Mouse (Mus musculus) frontal cortex, postnatal 25 days (tissue): ENCODE results near the gene Ss18l1.

ENCODE experiments used
- DNase-seq, 2 experiments: peaks; one replicate each; pipeline ENCODE4 v3.0.0; 2022; ENCODE audit warnings: low spot score in 2 of 2

Gene Ss18l1

GRCm38 (mm10) chr2:180086637-180087027, 44.3 kb downstream of the Ss18l1 start:
- DNase-seq: no peak

- DNase-seq: no peak
Observed at GRCm38 (mm10) chr2:180087472-180087871, 45.2 kb downstream of the Ss18l1 start.

DNA sequence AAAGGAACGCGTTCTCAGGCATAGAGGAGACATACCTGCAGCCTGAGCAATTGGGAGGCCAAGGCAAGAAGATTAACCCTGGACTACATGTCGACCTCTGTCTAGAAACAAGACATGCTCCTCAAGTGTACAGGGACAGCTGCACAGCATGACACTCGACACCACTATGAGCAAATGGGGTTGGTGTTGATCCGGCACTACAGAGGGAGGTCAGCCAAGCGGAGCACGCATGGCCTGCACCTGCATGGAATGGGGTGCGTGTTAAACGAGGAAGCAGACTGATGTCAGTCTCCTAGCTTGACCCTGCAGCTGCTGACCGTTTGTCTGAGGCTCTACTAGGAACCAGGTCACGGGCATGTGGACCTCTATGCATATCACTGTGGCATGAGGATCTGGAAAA, 48.0 kb downstream of the Ss18l1 start:
- DNase-seq: no peak

DNA sequence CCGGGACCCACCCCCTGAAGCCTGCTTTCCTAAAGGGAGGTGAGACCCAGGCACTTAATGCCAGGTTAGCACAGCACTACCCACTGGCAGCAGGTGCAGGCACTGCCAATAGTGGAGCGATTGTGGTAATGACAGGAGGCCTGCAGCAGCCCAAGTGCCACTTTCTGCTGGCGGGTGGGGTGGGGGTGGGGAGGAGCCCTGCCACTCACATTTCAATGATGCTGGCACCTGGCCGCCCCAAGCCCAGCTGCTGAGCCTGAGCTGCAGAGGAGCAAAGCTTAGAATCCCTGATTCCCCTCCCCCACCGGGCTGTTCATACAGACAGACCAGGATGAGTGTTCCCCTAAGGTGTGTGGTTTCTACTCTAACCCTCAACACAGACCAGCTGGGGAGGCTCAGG, 53.4 kb downstream of the Ss18l1 start:
- DNase-seq: no peak

- no peak for DNase-seq
Observed at GRCm38 (mm10) chr2:180097585-180097984, 55.3 kb downstream of the Ss18l1 start.

- DNase-seq: no peak
Observed at GRCm38 (mm10) chr2:180098167-180098566, 55.9 kb downstream of the Ss18l1 start.

DNA sequence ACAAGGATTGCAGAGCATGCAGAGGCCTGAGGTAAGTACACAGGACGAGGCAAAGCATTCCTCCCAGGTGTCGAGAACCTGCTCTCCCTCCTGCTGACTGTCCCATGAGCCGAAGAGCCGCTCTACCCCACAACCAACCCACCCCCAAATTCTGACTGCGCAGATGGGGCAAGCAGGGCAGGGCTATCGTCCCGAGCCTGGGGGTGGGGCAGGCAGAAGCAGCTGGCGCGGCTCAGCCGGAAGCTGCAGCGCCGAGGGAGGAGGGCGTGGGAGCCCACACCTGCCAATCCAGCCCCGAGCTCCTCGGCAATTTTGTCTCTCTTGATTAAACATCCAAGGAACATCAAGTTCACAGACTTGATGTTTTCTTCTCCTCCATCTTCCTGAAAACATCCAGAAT, 57.2 kb downstream of the Ss18l1 start:
- no peak for DNase-seq

DNA sequence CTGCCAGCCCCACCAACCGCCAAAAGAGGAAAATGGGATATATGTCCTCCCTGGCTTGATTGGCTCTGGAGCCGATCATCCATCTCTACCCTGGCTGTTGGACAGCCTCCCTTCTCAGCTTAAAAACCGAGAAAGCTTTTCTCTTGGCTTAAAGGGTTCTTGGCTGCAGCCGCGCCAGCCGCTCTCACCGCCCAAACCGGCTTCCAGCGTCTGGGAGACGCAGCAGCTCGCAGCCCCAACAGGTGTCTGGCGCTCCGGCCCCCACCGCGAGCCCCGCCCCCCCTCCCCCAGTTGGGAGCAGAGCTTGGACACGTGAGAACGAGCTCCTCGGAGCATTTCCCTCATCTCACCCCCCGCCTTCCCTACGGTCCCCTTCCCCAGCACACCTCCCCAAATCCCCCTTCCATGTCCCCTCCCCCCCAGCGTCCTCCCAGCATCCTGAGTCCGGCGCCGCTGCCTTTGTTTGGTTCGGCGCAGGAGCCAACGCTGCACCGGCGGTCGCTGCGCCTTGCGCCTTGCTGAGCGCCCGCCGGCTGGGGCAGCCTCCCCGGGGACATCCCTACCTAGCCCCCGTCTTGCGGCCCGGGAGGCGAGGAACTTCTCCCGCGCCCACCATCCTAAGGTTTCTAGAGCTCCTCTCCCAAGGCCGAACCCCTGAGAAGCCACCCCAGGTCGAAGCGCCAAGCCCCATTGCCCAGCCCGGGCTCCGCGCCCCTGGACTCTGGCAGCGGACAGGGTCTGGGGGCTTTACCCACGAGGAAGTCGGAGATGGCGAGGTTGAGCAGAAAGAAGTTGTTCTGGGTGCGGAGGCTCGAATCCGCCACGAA, 61.1 kb downstream of the Ss18l1 start:
- DNase-seq: no peak

DNA sequence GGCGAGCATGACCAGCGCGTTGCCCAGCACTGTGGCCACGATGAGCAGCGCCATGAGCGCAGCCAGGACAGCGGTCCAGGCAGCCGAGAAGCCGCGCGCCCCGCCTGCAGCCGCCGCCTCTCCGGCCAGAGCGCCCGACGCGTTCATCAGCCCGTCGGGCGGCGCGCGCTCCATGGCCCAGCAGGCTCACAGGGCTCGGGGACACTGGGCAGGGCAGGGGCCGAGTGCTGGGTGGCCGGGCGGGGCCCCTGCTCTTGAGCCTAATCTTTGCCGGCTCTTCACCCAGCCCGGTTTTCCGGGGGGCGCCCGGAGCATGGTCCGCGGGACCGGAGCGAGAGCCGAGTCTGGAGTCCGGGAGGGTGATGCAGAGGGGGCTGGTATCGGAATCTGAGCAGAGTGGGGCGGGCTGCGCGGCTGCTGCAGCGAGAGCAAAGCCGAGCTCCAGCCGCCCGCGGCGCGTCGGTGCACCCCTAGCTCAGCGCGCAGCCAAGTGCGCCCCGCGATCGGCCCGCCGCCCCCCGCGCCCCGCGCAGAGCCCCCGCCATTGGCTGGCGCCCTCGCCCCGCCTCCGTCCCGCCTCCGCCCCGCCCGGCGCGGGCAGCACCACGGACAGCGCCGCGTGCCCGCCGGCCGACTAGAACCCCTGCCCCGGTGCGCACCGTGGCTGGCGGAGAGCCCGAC, 61.8 kb downstream of the Ss18l1 start, which contains the start of gene Hrh3:
Gene Hrh3 (minus strand): TSS at position 511 of the 681 bp plus-strand sequence.
- no peak for DNase-seq

GRCm38 (mm10) chr2:180104659-180105377, 62.5 kb downstream of the Ss18l1 start:
- DNase-seq: no peak

DNA sequence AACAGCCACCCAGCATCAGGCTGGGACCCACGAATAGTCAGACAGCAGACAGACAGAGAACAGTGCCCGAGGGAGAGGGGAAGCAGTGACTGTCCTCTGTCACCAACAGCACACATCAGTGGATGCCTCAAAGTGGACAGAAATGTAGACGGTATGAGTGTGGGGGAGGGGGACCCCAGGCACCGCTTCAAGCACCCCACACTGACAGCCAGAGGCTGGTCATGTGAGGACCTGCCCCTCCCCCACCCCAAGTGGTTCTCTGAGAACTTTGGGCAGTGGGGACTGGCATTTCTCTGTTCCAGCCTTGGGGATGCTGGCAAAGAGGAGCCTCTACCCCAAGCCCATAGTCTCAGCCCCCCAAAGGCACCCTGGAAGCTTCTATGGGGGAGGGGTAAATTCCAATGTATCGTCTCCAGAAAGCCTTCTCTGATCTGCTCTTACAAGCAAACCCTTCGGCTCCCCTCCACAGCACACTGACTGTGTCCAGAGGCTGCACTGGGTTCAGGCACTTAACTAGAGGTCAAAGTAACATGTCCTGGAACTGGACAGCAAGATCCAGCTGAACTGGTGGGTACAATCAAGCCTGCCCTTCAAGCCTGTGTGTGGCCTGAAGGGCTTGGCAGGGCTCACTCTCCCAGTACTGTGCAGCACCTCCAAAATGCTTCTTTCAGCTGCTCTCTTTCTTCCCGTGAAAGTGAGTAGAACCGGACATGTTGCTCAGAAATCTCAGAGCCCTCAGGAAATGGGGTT, 63.3 kb downstream of the Ss18l1 start:
- no peak for DNase-seq

- no peak for DNase-seq
Observed at GRCm38 (mm10) chr2:180107081-180107480, 64.8 kb downstream of the Ss18l1 start.

DNA sequence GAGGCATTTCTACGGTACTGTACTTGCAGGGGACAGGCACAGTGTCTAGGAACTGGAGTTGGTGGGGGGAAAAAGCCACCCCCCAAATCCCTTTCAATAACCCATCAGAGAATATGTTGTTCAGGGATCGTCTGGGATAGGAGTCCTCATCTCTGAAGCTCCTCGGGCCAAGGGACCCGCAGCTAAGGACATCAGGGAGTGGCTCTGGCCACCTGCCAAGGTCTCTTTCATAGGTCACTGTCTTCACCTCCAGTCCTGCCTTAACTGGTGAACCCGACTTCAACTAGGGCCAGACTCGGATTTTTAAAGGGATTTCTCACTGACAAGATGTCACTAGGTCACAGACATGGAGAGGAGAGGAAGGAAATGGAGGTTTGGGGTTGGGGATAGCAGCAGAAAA, 66.0 kb downstream of the Ss18l1 start:
- DNase-seq: no peak

GRCm38 (mm10) chr2:180113909-180114890, 71.9 kb downstream of the Ss18l1 start:
- DNase-seq: no peak

DNA sequence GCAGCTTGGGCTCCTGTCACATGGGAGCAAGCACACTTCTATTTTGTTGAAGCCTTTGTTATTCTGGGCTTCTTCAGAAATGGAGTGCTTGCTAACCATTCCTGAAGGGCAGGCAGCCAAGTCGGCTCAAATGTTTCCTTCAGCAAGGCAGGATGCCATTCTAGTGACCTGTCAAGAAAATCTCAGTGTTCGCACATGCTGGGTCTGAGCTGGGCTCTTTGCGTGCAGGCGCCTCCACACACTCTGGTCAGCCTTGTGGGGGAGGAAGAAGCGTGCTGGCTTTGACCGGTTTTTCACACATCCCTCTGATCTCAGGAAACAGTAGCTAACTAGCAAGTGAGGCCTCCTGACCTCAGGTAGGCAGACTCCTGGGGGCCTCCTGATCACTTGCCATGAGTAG, 73.0 kb downstream of the Ss18l1 start:
- DNase-seq: no peak

DNA sequence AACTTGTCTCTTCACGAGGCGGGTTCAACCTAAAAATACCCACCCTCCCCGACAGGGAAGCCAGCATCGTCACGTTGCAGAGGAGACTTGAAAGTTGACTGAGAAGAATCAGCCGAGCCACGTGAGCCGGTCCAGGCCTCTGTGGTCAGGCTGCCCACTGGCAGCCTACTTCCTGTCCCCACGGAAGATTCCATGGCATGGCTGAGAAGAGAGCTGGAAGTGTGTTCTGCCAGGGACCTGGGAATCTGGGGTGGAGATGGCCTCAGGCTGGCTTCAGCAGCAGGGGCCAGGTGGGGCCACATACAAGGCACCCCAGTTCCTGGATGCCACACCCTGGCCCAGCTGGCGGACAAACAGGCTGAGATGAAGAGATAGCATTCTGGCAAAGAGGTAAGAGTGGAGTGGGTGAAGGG, 73.8 kb downstream of the Ss18l1 start:
- DNase-seq: no peak

DNA sequence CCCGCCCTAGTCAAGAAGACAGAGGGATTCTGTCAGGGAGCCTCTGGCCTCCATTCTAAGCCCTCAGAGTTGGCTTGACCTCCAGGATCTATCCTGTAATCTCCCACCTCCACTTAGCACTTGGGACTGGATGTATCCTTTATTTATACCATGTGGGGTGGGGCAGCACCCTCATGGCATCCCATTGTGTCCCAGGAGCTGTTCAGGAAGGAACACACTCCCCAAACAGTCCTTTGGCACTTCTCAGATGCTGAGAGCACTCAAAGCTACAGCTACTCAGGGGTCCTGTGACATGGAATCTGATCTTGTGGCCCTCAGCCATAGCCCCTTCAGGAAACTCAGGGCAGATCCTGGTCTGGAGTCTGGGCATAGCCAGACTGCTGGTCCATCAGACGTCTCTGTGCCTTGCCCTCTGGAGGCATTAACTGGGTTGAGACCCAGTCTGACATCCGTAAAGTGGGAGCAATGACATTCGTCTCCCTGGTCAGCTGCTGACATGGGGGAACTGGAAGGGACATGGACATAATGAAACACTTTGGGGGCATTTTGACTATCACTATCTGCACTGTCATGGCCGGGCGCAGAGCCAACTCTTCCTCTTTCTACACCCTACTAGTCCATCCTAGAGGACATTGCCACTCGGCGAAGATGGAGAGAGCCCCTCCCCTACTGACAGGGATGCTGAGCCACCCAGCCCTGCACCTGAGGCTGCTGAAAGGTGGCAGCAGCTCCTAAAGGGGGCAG, 74.6 kb downstream of the Ss18l1 start:
- no peak for DNase-seq

- no peak for DNase-seq
Observed at GRCm38 (mm10) chr2:180117485-180118194, 75.3 kb downstream of the Ss18l1 start.
